Mouse (Mus musculus): ENCODE data around the gene Btbd3. TPM values are rescaled to one million over a fixed set of nuclear protein-coding genes. Genes with fewer than 3 reads are reported as not detected.

The Btbd3 gene
- polyA plus RNA-seq, 1 experiment = 106 TPM

GRCm38 (mm10) chr2:138374556-138374955, 118.2 kb downstream of the Btbd3 start:
- DNase-seq (ENCODE audit: extremely low spot score in 1 of 2, low spot score in 1 of 2) = no peak

DNA sequence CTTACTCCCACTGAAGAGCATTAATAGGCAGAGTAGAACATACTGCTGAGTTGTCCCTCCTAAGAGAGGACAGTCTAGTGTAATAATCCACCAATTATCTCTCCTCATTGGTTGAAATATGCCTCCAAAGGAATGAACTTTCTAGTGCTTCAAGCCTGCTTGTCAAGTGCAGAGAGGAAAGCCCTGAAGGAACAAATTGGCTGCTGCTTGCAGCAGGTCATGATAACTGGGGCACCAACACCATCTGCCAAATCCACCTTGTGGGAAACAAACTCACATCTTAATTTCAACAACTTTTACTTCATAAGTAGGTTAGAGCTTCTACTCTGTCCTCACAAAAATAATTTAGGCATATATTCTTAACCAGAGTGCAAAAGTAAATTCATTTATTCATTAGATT, 122.5 kb downstream of the Btbd3 start:
- no peak for DNase-seq (ENCODE audit: extremely low spot score in 1 of 2, low spot score in 1 of 2)

DNA sequence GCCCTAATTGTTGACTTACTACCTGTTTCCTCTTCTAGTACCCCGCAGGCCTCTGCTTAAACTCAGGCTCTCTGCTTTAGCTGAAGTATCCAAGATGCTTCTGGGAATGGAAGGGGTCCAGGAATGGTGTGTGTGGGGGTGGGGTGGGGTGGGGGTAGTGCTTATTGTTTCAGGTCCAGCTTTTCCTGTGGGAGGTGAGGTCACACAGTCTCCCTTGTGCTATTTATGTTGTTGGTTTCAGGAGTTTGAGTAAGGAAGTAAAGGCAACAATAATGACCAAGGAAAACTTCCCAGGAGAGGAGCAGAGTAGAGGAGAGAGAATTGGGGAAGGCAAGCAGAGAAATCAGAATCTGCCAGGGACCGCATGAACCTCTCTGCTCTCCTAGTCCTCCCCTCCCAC, 128.4 kb downstream of the Btbd3 start:
- no peak for DNase-seq (ENCODE audit: extremely low spot score in 1 of 2, low spot score in 1 of 2)

- no peak for DNase-seq (ENCODE audit: extremely low spot score in 1 of 2, low spot score in 1 of 2)
These were observed 132.2 kb downstream of the Btbd3 start for GRCm38 (mm10) chr2:138388591-138388990.

GRCm38 (mm10) chr2:138403046-138403445, 146.7 kb downstream of the Btbd3 start:
- DNase-seq (ENCODE audit: extremely low spot score in 1 of 2, low spot score in 1 of 2) = no peak

DNA sequence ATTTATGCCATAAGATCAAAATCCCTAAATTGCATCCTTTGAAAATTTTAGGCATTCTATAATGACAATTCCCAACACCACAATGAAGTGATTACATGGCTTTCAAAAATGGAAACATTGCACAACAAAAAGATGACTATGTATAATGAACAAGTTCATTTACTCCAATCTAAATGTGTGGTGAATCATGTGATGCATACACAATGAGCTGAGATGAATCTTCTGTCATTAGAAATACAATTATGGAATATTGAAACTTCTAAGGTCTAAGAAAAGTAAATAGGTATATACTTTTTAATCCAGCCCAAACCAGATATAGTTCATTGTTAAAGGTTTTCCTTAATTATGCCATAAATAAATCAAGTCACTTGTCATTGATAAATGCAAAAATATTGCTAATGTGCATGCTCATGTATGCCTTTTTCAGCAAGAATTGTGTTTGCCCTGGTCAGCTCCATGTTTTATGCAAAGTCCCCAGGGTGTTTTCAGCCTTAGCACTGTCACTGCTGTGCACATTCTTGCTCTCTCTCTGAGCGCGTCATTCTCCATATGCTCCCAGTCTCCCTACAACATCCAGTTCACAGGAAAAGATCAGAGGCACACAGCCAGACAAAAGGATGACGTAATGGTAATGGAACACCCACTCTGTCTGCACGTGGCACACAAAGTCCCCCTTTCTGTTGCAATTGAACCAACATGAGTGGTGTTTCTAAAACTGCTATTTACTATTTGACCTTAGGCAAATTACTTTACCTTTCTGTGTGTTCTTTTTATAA, 149.6 kb downstream of the Btbd3 start:
- peak; percentile 18 to 58 for DNase-seq (ENCODE audit: extremely low spot score in 1 of 2, low spot score in 1 of 2)

- peak in 1 of 2 experiments; percentile 4 for DNase-seq (ENCODE audit: extremely low spot score in 1 of 2, low spot score in 1 of 2)
These were observed 150.3 kb downstream of the Btbd3 start for GRCm38 (mm10) chr2:138406703-138407102.

GRCm38 (mm10) chr2:138412537-138412936, 156.2 kb downstream of the Btbd3 start:
- no peak for DNase-seq (ENCODE audit: extremely low spot score in 1 of 2, low spot score in 1 of 2)

DNA sequence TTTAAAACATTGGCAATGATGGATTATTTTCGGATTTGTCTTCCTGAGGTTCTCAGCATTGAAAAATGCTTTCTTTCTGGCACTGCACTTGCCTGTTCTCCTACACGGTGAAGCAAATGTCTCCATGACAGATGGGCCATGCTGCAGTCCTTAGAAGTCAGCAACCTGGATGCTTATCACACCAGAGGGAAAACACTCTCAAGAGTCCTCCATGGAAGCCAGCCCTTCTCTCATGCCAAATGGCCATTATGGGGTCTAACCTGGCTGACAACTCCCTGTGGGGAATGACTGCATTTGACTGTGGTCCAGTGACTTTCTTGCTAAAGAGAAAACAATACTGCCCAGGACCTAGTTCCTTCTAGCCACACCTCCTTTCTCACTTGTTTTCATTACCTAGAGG, 166.0 kb downstream of the Btbd3 start:
- no peak for DNase-seq (ENCODE audit: extremely low spot score in 1 of 2, low spot score in 1 of 2)

GRCm38 (mm10) chr2:138431991-138432390, 175.6 kb downstream of the Btbd3 start:
- DNase-seq (ENCODE audit: extremely low spot score in 1 of 2, low spot score in 1 of 2) = no peak

DNA sequence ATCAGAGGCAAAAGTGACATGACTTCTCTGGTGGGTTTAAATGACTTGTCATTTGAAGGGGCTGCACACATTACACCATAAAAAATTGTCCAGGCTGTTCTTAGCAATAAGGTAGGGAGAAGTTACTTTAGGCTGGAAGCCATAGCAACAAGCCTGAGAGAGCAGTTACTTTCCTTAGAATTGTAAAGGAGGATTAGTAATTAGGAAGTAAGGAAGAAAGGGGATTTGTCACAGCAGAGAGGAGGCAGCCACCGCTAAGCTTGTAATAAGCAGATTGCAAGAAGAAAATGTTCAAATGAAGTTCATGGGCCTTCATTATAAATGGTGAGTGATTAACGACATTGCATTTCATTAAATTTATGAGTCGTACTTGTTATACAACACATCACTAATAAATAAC, 190.1 kb downstream of the Btbd3 start:
- DNase-seq (ENCODE audit: extremely low spot score in 1 of 2, low spot score in 1 of 2) = peak in 1 of 2 experiments; percentile 13

GRCm38 (mm10) chr2:138446943-138447342, 190.6 kb downstream of the Btbd3 start:
- DNase-seq (ENCODE audit: extremely low spot score in 1 of 2, low spot score in 1 of 2) = no peak

DNA sequence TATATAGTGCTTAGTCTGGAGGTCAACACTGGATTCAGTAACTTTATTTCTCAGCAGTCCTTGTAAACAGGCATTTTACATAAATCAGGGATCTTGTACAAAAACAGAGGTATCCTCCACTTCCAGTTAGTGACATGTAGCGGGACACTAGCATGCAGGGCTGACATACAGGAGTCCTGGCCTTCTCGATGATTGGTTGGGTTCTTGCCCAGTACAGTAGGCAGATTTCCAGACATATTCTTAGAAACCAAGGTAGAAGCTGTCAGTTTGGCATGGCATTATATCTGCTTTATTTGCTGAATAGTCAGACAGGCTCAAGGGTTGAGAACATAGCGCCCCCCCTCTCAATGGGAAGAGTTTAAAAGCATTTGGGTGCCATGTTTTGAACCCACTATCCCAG, 191.3 kb downstream of the Btbd3 start:
- no peak for DNase-seq (ENCODE audit: extremely low spot score in 1 of 2, low spot score in 1 of 2)

GRCm38 (mm10) chr2:138468046-138468572, 211.7 kb downstream of the Btbd3 start:
- DNase-seq (ENCODE audit: extremely low spot score in 1 of 2, low spot score in 1 of 2) = no peak

- DNase-seq (ENCODE audit: extremely low spot score in 1 of 2, low spot score in 1 of 2) = no peak
These were observed 217.0 kb downstream of the Btbd3 start for GRCm38 (mm10) chr2:138473407-138473806.

GRCm38 (mm10) chr2:138476486-138476885, 220.1 kb downstream of the Btbd3 start:
- DNase-seq (ENCODE audit: extremely low spot score in 1 of 2, low spot score in 1 of 2) = peak; percentile 69 to 84

DNA sequence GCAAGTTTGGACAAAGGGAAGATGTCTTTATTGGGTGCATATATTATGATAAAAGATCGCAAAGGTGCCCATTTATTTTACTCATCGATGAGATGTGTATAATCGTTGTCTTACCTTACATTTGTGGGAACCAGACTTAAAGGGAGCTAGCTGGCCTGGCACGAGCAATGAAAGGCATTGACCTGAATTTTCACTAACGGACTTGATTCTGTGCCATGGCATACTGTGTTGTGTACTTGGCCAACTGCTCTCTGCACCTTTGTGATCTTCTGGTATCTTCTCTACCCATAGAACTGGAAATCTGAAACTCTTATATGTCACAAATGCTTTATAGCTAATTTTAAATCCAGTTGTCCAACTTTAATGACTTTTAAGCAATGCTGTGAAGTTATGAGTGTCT, 220.9 kb downstream of the Btbd3 start:
- no peak for DNase-seq (ENCODE audit: extremely low spot score in 1 of 2, low spot score in 1 of 2)

DNA sequence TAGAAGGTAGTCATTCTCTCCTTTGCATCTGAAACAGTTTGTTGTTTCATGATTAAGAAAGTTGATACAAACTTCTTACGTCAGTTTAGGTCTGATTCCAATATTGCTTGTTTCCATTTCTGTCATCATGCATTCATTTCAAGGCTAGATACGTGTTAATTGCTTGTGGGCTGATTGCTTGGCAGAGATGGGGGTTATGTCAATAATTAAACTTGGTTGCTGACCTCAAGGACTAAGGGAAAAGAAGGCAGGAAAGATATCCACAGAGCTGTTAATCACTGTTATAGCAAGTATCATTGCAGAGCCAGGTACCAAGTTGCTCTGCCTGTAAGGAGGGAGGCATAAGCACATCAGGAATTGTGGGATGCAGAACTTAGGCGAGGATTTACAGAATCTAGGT, 226.2 kb downstream of the Btbd3 start:
- no peak for DNase-seq (ENCODE audit: extremely low spot score in 1 of 2, low spot score in 1 of 2)

- DNase-seq (ENCODE audit: extremely low spot score in 1 of 2, low spot score in 1 of 2) = no peak
These were observed 228.5 kb downstream of the Btbd3 start for GRCm38 (mm10) chr2:138484871-138485270.

GRCm38 (mm10) chr2:138490688-138491405, 234.5 kb downstream of the Btbd3 start:
- no peak for DNase-seq (ENCODE audit: extremely low spot score in 1 of 2, low spot score in 1 of 2)

GRCm38 (mm10) chr2:138492176-138492575, 235.8 kb downstream of the Btbd3 start:
- DNase-seq (ENCODE audit: extremely low spot score in 1 of 2, low spot score in 1 of 2) = no peak
